Mouse (Mus musculus) neural tube, embryonic 11.5 days (tissue): ENCODE measurements at regions not wholly inside any gene's neighbourhood (a gene's known extent, or its start where the extent isn't known, plus 50 kb on each side); places are given as distances from the start of the nearest gene placed in this dataset.
"Not testable (repeated sequence)": the region's sequence is repeated elsewhere in the genome, so short reads cannot be mapped to it uniquely, and the experiment has no call there.

Experiments used
- ATAC-seq: fragments of 200-750 bp; cut with Nextera tagmentation; 2 replicates; pipeline ENCODE4 v1.8.0; 2017; ENCODE audit warnings: moderate number of reproducible peaks, mild to moderate bottlenecking, moderate TSS enrichment, moderate library complexity; ENCODE audit not compliant: insufficient read depth, low FRiP score, low TSS enrichment
- DNase-seq: peaks from one replicate; pipeline ENCODE4 v3.0.0-alpha.2; 2015; ENCODE audit warnings: low spot score
- H3K27ac ChIP-seq: fragments of 300-500 bp; sonication (generic); 2 replicates; pipeline ENCODE4 v1.5.1; 2014; ENCODE audit warnings: low read depth, mild to moderate bottlenecking, low read length
- H3K27me3 ChIP-seq: fragments of 300-500 bp; sonication (generic); 2 replicates; pipeline ENCODE4 v1.6.1; 2014; ENCODE audit warnings: mild to moderate bottlenecking, low read length, mixed read lengths; ENCODE audit not compliant: control insufficient read depth, insufficient read depth
- H3K36me3 ChIP-seq: fragments of 300-500 bp; sonication (generic); 2 replicates; pipeline ENCODE4 v1.6.1; 2014; ENCODE audit warnings: mild to moderate bottlenecking, low read length, moderate library complexity, mixed read lengths; ENCODE audit not compliant: control insufficient read depth, insufficient read depth
- H3K4me1 ChIP-seq: fragments of 300-500 bp; sonication (generic); 2 replicates; pipeline ENCODE4 v1.6.1; 2014; ENCODE audit warnings: low read length, mixed read lengths; ENCODE audit not compliant: control insufficient read depth, insufficient read depth
- H3K4me2 ChIP-seq: fragments of 300-500 bp; sonication (generic); 2 replicates; pipeline ENCODE4 v1.6.1; 2014; ENCODE audit warnings: low read depth, mild to moderate bottlenecking, moderate library complexity
- H3K4me3 ChIP-seq: fragments of 300-500 bp; sonication (generic); 2 replicates; pipeline ENCODE4 v1.5.1; 2014; ENCODE audit warnings: low read depth, low read length
- H3K9ac ChIP-seq: fragments of 300-500 bp; sonication (generic); 2 replicates; pipeline ENCODE4 v1.6.1; 2014; ENCODE audit warnings: mild to moderate bottlenecking, low read length
- H3K9me3 ChIP-seq: fragments of 300-500 bp; sonication (generic); 2 replicates; pipeline ENCODE4 v1.6.1; 2016; ENCODE audit warnings: low read length; ENCODE audit not compliant: control insufficient read depth
- WGBS: fragments of 180-500 bp; shearing (Covaris S2); extraction: QIAGEN DNeasy Blood & Tissue Kit; methylation state at CpG from one replicate; pipeline ENCODE4 v1.1.7; 2014; 5-methylcytosine and 5-hydroxymethylcytosine counted together

- WGBS: 86% methylated on average over 2 of the region's 2 CpGs
- Histone ChIP-seq H3K4me1 (no peaks in the 10 kb centered on the region), H3K27me3 (no peaks in the 10 kb centered on the region)
Measured at GRCm38 (mm10) chr2:100426661-100427060, 1197.9 kb upstream of the Rag2 start.

GRCm38 (mm10) chr2:100434991-100435390 is 1189.5 kb upstream of the Rag2 start:
- WGBS: 84% methylated on average over 3 of the region's 3 CpGs
- H3K27me3 ChIP-seq: no peaks in the 10 kb centered on the region
- no peaks in the 10 kb centered on the region for H3K36me3 ChIP-seq
- no peaks in the 10 kb centered on the region for H3K9me3 ChIP-seq
- H3K4me2 ChIP-seq: no peak overlapping the region
- H3K4me3 ChIP-seq: no peak overlapping the region
- no peaks in the 10 kb centered on the region for H3K4me1 ChIP-seq
- no peak overlapping the region for H3K9ac ChIP-seq
- ATAC-seq (no peak), DNase-seq (no peak)
- H3K27ac ChIP-seq: no peak overlapping the region

More at GRCm38 (mm10) chr2:100426661-100427060, 1197.9 kb upstream of the Rag2 start:
- DNase-seq (no peak), ATAC-seq (no peak)
- Histone ChIP-seq H3K9me3 (no peaks in the 10 kb centered on the region), H3K27ac (no peak overlapping the region), H3K36me3 (no peaks in the 10 kb centered on the region), H3K4me2 (no peak overlapping the region), H3K4me3 (no peak overlapping the region), H3K9ac (no peak overlapping the region)

GRCm38 (mm10) chr2:100445868-100446267 is 1178.7 kb upstream of the Rag2 start:
- Histone ChIP-seq H3K36me3 (no peaks in the 10 kb centered on the region), H3K9ac (no peak overlapping the region), H3K4me1 (no peaks in the 10 kb centered on the region), H3K27me3 (no peaks in the 10 kb centered on the region), H3K27ac (no peak overlapping the region), H3K9me3 (no peaks in the 10 kb centered on the region), H3K4me3 (no peak overlapping the region), H3K4me2 (no peak overlapping the region)
- DNase-seq: no peak
- 82% methylated on average over 1 of the region's 1 CpGs for WGBS
- ATAC-seq: no peak

GRCm38 (mm10) chr2:100446332-100446731 is 1178.2 kb upstream of the Rag2 start:
- ATAC-seq: no peak
- no peak overlapping the region for H3K9ac ChIP-seq
- no peaks in the 10 kb centered on the region for H3K27me3 ChIP-seq
- H3K36me3 ChIP-seq: no peaks in the 10 kb centered on the region
- no peak for DNase-seq
- no peaks in the 10 kb centered on the region for H3K9me3 ChIP-seq
- no peak overlapping the region for H3K4me3 ChIP-seq
- no peak overlapping the region for H3K27ac ChIP-seq
- no peaks in the 10 kb centered on the region for H3K4me1 ChIP-seq
- no peak overlapping the region for H3K4me2 ChIP-seq
- WGBS: 68% methylated on average over 2 of the region's 2 CpGs

GRCm38 (mm10) chr2:100459641-100460040 is 1164.9 kb upstream of the Rag2 start:
- not testable (repeated sequence) for H3K9ac ChIP-seq, H3K36me3 ChIP-seq, ATAC-seq, DNase-seq, H3K4me3 ChIP-seq, H3K4me2 ChIP-seq, H3K4me1 ChIP-seq, H3K9me3 ChIP-seq, H3K27ac ChIP-seq, H3K27me3 ChIP-seq
- no CpG with 5 or more reads among the region's 1 CpGs for WGBS

- H3K27me3 ChIP-seq, DNase-seq, H3K4me1 ChIP-seq, H3K4me3 ChIP-seq, H3K9me3 ChIP-seq, H3K36me3 ChIP-seq, H3K4me2 ChIP-seq, H3K27ac ChIP-seq, H3K9ac ChIP-seq: not testable (repeated sequence)
- no CpG with 5 or more reads among the region's 3 CpGs for WGBS
- ATAC-seq: 0 out of 2 replicates have a peak, but pooled peaks have one; percentile 31
Measured at GRCm38 (mm10) chr2:100486229-100486628, 1138.3 kb upstream of the Rag2 start.

GRCm38 (mm10) chr2:100505114-100505513 is 1119.4 kb upstream of the Rag2 start:
- H3K27me3 ChIP-seq, H3K9ac ChIP-seq, H3K4me1 ChIP-seq, H3K9me3 ChIP-seq, H3K36me3 ChIP-seq, ATAC-seq, H3K4me2 ChIP-seq, H3K4me3 ChIP-seq, DNase-seq, H3K27ac ChIP-seq: not testable (repeated sequence)
- no CpG with 5 or more reads among the region's 1 CpGs for WGBS
